Mouse (Mus musculus) kidney, embryonic 16.5 days (tissue): Measurements from ENCODE around the gene Reln. TPM values are rescaled to one million over a fixed set of nuclear protein-coding genes. Genes with fewer than 3 reads are reported as not detected.

Experiments
- ATAC-seq: fragments of 200-750 bp; cut with Nextera tagmentation; 2 replicates; pipeline ENCODE4 v1.8.0; 2017; ENCODE audit warnings: moderate TSS enrichment; ENCODE audit not compliant: low FRiP score, low TSS enrichment
- H3K27ac ChIP-seq: fragments of 300-500 bp; sonication (generic); 2 replicates; pipeline ENCODE4 v1.5.1; 2014; ENCODE audit warnings: low read length
- H3K27me3 ChIP-seq: fragments of 300-500 bp; sonication (generic); 2 replicates; pipeline ENCODE4 v1.6.1; 2014; ENCODE audit warnings: low read length, control low read depth, mixed read lengths; ENCODE audit not compliant: insufficient read depth
- H3K36me3 ChIP-seq: fragments of 300-500 bp; sonication (generic); 2 replicates; pipeline ENCODE4 v1.6.1; 2014; ENCODE audit warnings: low read length, control low read depth, mixed read lengths; ENCODE audit not compliant: insufficient read depth
- H3K4me1 ChIP-seq: fragments of 300-500 bp; sonication (generic); 2 replicates; pipeline ENCODE4 v1.6.1; 2014; ENCODE audit warnings: low read length, control low read depth, mixed read lengths; ENCODE audit not compliant: insufficient read depth
- H3K4me2 ChIP-seq: fragments of 300-500 bp; sonication (generic); replicated peaks from 2 replicates; pipeline ENCODE4 v1.6.1; 2014; ENCODE audit warnings: low read depth, low read length
- H3K4me3 ChIP-seq: fragments of 300-500 bp; sonication (generic); 2 replicates; pipeline ENCODE4 v1.5.1; 2014; ENCODE audit warnings: mild to moderate bottlenecking, low read length
- H3K9ac ChIP-seq: fragments of 300-500 bp; sonication (generic); replicated peaks from 2 replicates; pipeline ENCODE4 v1.6.1; 2014; ENCODE audit warnings: low read length
- H3K9me3 ChIP-seq: fragments of 300-500 bp; sonication (generic); 2 replicates; pipeline ENCODE4 v1.6.1; 2016; ENCODE audit warnings: low read length, control low read depth
- WGBS: fragments of 180-500 bp; shearing (Covaris S2); extraction: QIAGEN DNeasy Blood & Tissue Kit; methylation state at CpG from one replicate; pipeline ENCODE4 v1.1.7; 2014; 5-methylcytosine and 5-hydroxymethylcytosine counted together
- polyA plus RNA-seq: library from polyadenylated mRNA; unstranded; fragments of >200 nt; fragmentation: Nextera tagmentation; extraction: Ambion mirVana; gene quantifications from 2 replicates; pipeline ENCODE4 v1.2.1, GENCODE M21; 2015

Gene Reln
- 14.1 and 15.9 TPM in 2 replicates for polyA plus RNA-seq

- 0% methylated on average over 20 of the region's 68 CpGs for WGBS
- H3K4me1 ChIP-seq = peaks cover 22% of the 10 kb centered on the region
- ATAC-seq = peak; percentile 70
- no peaks in the 10 kb centered on the region for H3K9me3 ChIP-seq
- H3K4me3 ChIP-seq = peak within 1 kb of the TSS; percentile 59
- peak within 1 kb of the TSS; percentile 64 for H3K9ac ChIP-seq
- peaks cover 70% of the 10 kb centered on the region for H3K27me3 ChIP-seq
- H3K4me2 ChIP-seq = peak within 1 kb of the TSS; percentile 95
- no peak within 1 kb of the TSS for H3K27ac ChIP-seq
- no peaks in the 10 kb centered on the region for H3K36me3 ChIP-seq
Measured at GRCm38 (mm10) chr5:22344556-22344975, at the start of gene Reln. Reln (minus strand) TSS chr5:22344702.

- WGBS = 99% methylated on average over 2 of the region's 2 CpGs
- Histone ChIP-seq H3K36me3 (no peaks in the 10 kb centered on the region), H3K27ac (no peak overlapping the region), H3K27me3 (no peaks in the 10 kb centered on the region), H3K9me3 (no peaks in the 10 kb centered on the region), H3K4me2 (no peak overlapping the region), H3K9ac (no peak overlapping the region), H3K4me3 (no peak overlapping the region), H3K4me1 (no peaks in the 10 kb centered on the region)
- no peak for ATAC-seq
Measured at GRCm38 (mm10) chr5:22388502-22388901, 44.0 kb upstream of the Reln start.

- Histone ChIP-seq H3K36me3 (no peaks in the 10 kb centered on the region), H3K4me1 (no peaks in the 10 kb centered on the region), H3K4me3 (no peak overlapping the region), H3K4me2 (no peak overlapping the region), H3K9ac (no peak overlapping the region), H3K27ac (no peak overlapping the region), H3K27me3 (no peaks in the 10 kb centered on the region), H3K9me3 (no peaks in the 10 kb centered on the region)
- WGBS = 59% methylated on average over 9 of the region's 9 CpGs
- no peak for ATAC-seq
Measured at GRCm38 (mm10) chr5:22360510-22360909, 16.0 kb upstream of the Reln start.

DNA sequence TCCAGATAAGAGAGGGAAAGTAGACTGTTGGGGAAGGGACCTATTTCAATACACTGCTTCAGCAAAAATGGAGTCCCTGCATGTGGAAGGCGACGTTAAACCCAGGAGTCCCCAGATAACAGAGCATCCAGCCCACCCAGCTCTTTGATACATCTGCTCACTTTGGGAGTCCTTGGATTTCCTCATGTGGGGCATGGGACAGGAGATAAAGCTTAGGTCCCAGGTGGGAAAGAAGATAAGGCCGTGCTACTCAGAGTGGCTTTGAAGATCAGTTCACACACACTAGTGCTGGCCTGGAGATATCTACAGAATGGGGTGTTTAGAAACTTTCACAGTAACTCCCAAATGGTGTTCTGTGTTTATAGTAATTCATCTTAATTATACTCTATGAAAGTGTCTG, 3.9 kb upstream of the Reln start:
- Histone ChIP-seq H3K9ac (no peak overlapping the region), H3K9me3 (no peaks in the 10 kb centered on the region), H3K4me1 (peaks cover 22% of the 10 kb centered on the region), H3K27ac (no peak overlapping the region), H3K4me2 (no peak overlapping the region), H3K36me3 (no peaks in the 10 kb centered on the region), H3K27me3 (peaks cover 41% of the 10 kb centered on the region), H3K4me3 (no peak overlapping the region)
- no peak for ATAC-seq
- 73% methylated on average over 3 of the region's 3 CpGs for WGBS

- H3K9me3 ChIP-seq = no peaks in the 10 kb centered on the region
- no peak overlapping the region for H3K27ac ChIP-seq
- H3K4me2 ChIP-seq = no peak overlapping the region
- H3K27me3 ChIP-seq = peaks cover 46% of the 10 kb centered on the region
- H3K9ac ChIP-seq = no peak overlapping the region
- ATAC-seq = no peak
- no peak overlapping the region for H3K4me3 ChIP-seq
- H3K36me3 ChIP-seq = no peaks in the 10 kb centered on the region
- WGBS = 77% methylated on average over 2 of the region's 2 CpGs
- peaks cover 22% of the 10 kb centered on the region for H3K4me1 ChIP-seq
Measured at GRCm38 (mm10) chr5:22347732-22348131, 3.2 kb upstream of the Reln start.

DNA sequence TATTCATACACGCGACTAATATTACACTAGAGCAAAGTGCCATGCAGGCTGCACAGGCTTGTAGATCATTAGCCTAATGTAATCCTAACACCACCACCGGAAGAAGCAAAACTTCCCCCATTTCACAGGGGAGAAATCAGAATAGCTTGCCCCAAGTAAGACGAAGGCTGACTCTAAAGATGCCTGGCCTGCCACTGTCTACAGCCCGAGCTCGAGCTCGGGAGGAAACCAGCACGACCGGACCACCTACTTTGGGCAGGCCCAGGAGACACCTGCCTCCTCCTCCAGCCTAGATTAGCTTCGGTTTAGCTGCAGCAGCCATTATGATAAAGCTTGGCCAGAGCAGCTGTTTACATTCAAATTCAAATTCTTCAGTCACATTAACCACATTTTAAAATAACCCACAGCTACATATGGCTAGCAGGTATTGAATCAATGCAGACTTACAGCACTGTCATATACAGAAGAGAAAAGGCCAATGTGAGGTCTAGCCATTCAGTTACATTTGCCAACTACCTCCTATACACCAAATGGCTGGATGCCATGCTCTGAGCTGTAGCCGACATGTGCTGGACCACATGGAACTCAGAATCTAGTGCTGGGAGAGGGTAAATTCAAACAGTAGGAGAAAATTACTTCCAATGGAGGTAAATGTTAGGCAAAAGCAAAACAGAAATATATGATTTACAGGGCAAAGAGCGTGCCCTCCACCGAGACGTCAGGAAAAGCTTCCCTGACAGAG, 1.6 kb upstream of the Reln start:
- Histone ChIP-seq H3K4me1 (peaks cover 22% of the 10 kb centered on the region), H3K4me2 (peak overlapping the region; percentile 95), H3K4me3 (peak overlapping the region; percentile 59), H3K27ac (no peak overlapping the region), H3K9me3 (no peaks in the 10 kb centered on the region), H3K9ac (no peak overlapping the region), H3K27me3 (peaks cover 60% of the 10 kb centered on the region), H3K36me3 (no peaks in the 10 kb centered on the region)
- 26% methylated on average over 14 of the region's 14 CpGs for WGBS
- ATAC-seq = no peak

DNA sequence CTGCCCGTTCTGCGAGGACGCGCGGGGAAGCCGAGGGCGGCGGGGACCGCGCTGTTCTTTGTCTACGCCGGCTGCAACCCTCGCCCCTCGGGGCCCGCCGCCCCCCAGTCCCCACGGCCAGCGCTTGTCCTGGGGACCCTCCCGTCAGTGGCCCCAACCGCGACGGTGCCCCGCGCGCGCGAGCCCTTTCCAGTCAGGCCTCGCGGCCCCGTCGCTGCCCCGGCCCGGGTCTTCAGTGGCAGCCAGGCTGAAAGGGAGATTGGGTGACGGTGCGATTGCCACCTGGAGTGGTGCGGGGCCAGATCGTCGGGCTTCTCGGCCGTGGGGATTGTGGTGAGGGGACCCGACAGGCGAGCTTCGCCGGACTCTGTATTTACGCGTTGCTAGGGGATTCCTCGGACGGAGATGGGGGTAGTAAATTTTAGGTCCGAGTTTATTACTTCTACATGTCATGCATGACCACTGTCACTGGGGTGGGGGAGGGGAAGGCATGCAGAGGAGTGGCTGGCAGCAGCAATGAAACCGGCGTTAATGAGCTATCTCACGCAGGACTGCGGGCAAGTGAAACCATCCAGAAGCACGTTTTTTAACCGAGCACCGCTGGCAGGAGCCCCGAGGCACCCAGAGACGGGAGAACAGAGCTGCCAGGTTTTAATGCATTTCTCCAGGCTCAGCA, 612 bp upstream of the Reln start:
- Histone ChIP-seq H3K9me3 (no peaks in the 10 kb centered on the region), H3K27me3 (peaks cover 67% of the 10 kb centered on the region), H3K4me2 (peak overlapping the region; percentile 95), H3K4me1 (peaks cover 22% of the 10 kb centered on the region), H3K36me3 (no peaks in the 10 kb centered on the region), H3K27ac (no peak overlapping the region), H3K9ac (peak overlapping the region; percentile 64), H3K4me3 (peak overlapping the region; percentile 59)
- ATAC-seq = peak; percentile 60
- under 1% methylated on average over 56 of the region's 58 CpGs for WGBS

DNA sequence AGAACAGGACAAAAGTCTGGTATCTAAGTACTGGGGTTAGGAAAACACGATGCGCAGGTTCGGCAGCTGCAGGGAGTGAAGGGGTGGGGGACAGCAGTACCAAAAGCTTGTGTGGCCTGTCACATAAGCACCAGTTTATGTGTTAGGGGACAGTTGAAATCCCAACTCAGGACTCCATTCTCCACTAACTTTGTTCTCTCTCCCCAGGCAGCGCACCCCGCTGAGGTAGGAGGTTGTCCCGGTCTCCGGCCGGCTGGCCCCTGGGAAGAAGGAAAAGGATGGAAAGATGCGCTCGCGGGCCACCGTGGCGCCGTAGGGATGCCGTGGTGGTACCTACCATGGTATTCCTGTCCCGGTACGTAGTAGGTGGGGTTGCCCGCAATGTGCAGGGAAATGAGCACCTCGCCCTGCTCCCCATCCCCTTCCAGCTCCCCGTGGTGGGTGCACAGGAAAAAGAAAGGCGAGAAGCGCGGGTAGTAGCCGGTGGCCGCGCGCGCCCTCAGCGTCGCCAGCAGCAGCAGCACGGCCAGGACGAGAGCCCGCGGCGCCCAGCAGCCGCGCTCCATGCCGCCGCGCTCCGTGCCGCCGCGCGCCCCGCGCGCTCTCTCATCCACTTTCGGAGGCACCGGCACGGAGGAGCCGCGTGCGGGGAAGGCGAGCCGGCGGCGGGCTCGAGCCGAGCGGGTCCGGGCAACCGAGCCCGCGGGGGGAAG, 503 bp downstream of the Reln start:
- Histone ChIP-seq H3K9me3 (no peaks in the 10 kb centered on the region), H3K27me3 (peaks cover 70% of the 10 kb centered on the region), H3K4me2 (peak overlapping the region; percentile 95), H3K36me3 (no peaks in the 10 kb centered on the region), H3K27ac (no peak overlapping the region), H3K4me1 (peaks cover 22% of the 10 kb centered on the region), H3K4me3 (peak overlapping the region; percentile 59), H3K9ac (peak overlapping the region; percentile 64)
- peak; percentile 54 for ATAC-seq
- WGBS = under 1% methylated on average over 59 of the region's 65 CpGs

GRCm38 (mm10) chr5:22343536-22343842, 1.0 kb downstream of the Reln start:
- H3K4me2 ChIP-seq = peak overlapping the region; percentile 95
- no peaks in the 10 kb centered on the region for H3K9me3 ChIP-seq
- H3K9ac ChIP-seq = peak overlapping the region; percentile 64; the same call in 1 of the 2 replicates
- H3K36me3 ChIP-seq = no peaks in the 10 kb centered on the region
- WGBS = 1% methylated on average over 10 of the region's 10 CpGs
- peak overlapping the region; percentile 59 for H3K4me3 ChIP-seq
- 0 out of 2 replicates have a peak, but pooled peaks have one; percentile 14 for ATAC-seq
- H3K27me3 ChIP-seq = peaks cover 69% of the 10 kb centered on the region
- H3K4me1 ChIP-seq = peaks cover 22% of the 10 kb centered on the region
- no peak overlapping the region for H3K27ac ChIP-seq
